Mouse (Mus musculus) intestine, postnatal 0 days (tissue): Measurements from ENCODE around the gene Tgm7. TPM values are rescaled to one million over a fixed set of nuclear protein-coding genes. Genes with fewer than 3 reads are reported as not detected.

Source experiments
- ATAC-seq: fragments of 200-750 bp; cut with Nextera tagmentation; 2 replicates; pipeline ENCODE4 v1.8.0; 2017; ENCODE audit warnings: mild to moderate bottlenecking, moderate TSS enrichment, moderate library complexity
- H3K27ac ChIP-seq: fragments of 300-500 bp; sonication (generic); 2 replicates; pipeline ENCODE4 v1.5.1; 2014; ENCODE audit warnings: mild to moderate bottlenecking, low read depth, low read length, moderate library complexity
- H3K27me3 ChIP-seq: fragments of 300-500 bp; sonication (generic); replicated peaks from 2 replicates; pipeline ENCODE4 v1.6.1; 2014; ENCODE audit warnings: low read length, mixed read lengths; ENCODE audit not compliant: control insufficient read depth, insufficient read depth
- H3K36me3 ChIP-seq: fragments of 300-500 bp; sonication (generic); 2 replicates; pipeline ENCODE4 v1.6.1; 2014; ENCODE audit warnings: mild to moderate bottlenecking, moderate library complexity; ENCODE audit not compliant: control insufficient read depth, insufficient read depth
- H3K4me1 ChIP-seq: fragments of 300-500 bp; sonication (generic); replicated peaks from 2 replicates; pipeline ENCODE4 v1.6.1; 2014; ENCODE audit warnings: antibody characterized with exemption, low read length, mixed read lengths; ENCODE audit not compliant: control insufficient read depth, insufficient read depth
- H3K4me2 ChIP-seq: fragments of 300-500 bp; sonication (generic); replicated peaks from 2 replicates; pipeline ENCODE4 v1.6.1; 2014; ENCODE audit warnings: low read depth, mild to moderate bottlenecking, moderate library complexity
- H3K4me3 ChIP-seq: fragments of 300-500 bp; sonication (generic); 2 replicates; pipeline ENCODE4 v1.5.1; 2014; ENCODE audit warnings: low read depth, low read length
- H3K9ac ChIP-seq: fragments of 300-500 bp; sonication (generic); 2 replicates; pipeline ENCODE4 v1.6.1; 2014; ENCODE audit warnings: mild to moderate bottlenecking, low read depth, low read length
- H3K9me3 ChIP-seq: fragments of 300-500 bp; sonication (generic); 2 replicates; pipeline ENCODE4 v1.6.1; 2016; ENCODE audit warnings: mixed run types; ENCODE audit not compliant: control insufficient read depth
- CTCF ChIP-seq: sonication (generic); IDR thresholded peaks from 2 replicates; pipeline ENCODE4 v1.5.1; 2016; ENCODE audit warnings: low read depth, mild to moderate bottlenecking, control low read depth, antibody characterized with exemption, moderate library complexity
- WGBS: fragments of 180-500 bp; shearing (Covaris S2); extraction: QIAGEN DNeasy Blood & Tissue Kit; methylation state at CpG from one replicate; pipeline ENCODE4 v1.1.7; 2014; 5-methylcytosine and 5-hydroxymethylcytosine counted together
- polyA plus RNA-seq: library from polyadenylated mRNA; unstranded; fragments of >200 nt; fragmentation: Nextera tagmentation; extraction: Ambion mirVana; gene quantifications from 2 replicates; pipeline ENCODE4 v1.2.1, GENCODE M21; 2015

The Tgm7 gene
- polyA plus RNA-seq, result not detected in 2 replicates

GRCm38 (mm10) chr2:121109695-121110094 lies at the start of gene Tgm7:
Tgm7 (minus strand) TSS chr2:121109795.
- no peak for TF ChIP-seq CTCF
- Histone ChIP-seq H3K9ac (no peak within 1 kb of the TSS), H3K27me3 (no peaks in the 10 kb centered on the region), H3K4me1 (no peaks in the 10 kb centered on the region), H3K4me2 (no peak within 1 kb of the TSS), H3K9me3 (no peaks in the 10 kb centered on the region), H3K27ac (no peak within 1 kb of the TSS), H3K36me3 (no peaks in the 10 kb centered on the region), H3K4me3 (no peak within 1 kb of the TSS)
- WGBS, result 88% methylated on average over 4 of the region's 4 CpGs
- ATAC-seq, result no peak

DNA sequence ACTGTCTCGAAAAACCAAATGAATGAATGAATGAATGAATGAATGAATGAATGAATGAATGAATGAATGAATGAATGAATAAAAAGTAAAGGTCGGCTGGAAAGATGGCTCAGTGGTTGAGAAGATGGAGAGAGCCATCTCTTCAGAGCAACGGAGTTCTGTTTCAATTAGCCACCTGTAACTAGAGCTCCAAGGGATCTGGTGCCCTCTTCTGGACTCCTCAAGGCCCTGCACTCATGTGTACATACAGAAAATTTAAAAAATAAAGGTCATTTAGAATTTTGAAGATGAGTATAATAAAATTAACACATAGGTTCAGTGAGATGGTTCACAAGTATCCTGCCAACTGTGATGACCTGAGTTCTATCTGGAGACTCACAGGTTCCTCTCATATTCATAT lies 43.5 kb upstream of the Tgm7 start:
- Histone ChIP-seq H3K4me1 (no peaks in the 10 kb centered on the region), H3K36me3 (peaks cover 26% of the 10 kb centered on the region), H3K9ac (no peak overlapping the region), H3K27me3 (no peaks in the 10 kb centered on the region), H3K4me2 (no peak overlapping the region), H3K4me3 (no peak overlapping the region), H3K27ac (no peak overlapping the region), H3K9me3 (no peaks in the 10 kb centered on the region)
- ATAC-seq, result no peak
- WGBS, result 88% methylated on average over 3 of the region's 3 CpGs
- TF ChIP-seq CTCF, result peak; percentile 43

DNA sequence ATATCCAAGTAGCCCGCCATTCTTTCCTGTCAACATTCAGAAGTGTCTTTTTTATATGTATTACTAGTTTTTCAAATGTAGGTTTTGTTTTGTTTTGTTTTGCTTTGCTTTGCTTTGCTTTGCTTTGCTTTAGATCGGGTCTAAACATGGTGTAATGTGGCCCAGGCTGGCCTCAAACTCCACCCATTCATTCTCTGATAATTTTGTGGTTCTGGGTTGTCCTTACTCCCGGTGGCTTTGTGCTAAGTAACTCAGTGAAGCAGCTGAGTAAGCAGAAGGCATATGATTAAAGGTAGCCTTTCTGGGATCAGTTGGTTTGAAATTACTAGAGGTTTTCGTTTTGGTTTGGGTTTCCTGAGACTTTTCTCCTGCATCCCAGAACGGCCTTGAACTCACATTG lies 40.1 kb upstream of the Tgm7 start:
- TF ChIP-seq CTCF, result no peak
- H3K4me2 ChIP-seq, result no peak overlapping the region
- H3K27ac ChIP-seq, result no peak overlapping the region
- H3K4me1 ChIP-seq, result no peaks in the 10 kb centered on the region
- H3K9ac ChIP-seq, result no peak overlapping the region
- no peaks in the 10 kb centered on the region for H3K9me3 ChIP-seq
- no peak for ATAC-seq
- WGBS, result 86% methylated on average over 5 of the region's 5 CpGs
- no peak overlapping the region for H3K4me3 ChIP-seq
- peaks cover 40% of the 10 kb centered on the region for H3K36me3 ChIP-seq
- no peaks in the 10 kb centered on the region for H3K27me3 ChIP-seq

GRCm38 (mm10) chr2:121142415-121142814 lies 32.8 kb upstream of the Tgm7 start:
- Histone ChIP-seq H3K9ac (no peak overlapping the region), H3K27ac (no peak overlapping the region), H3K4me1 (no peaks in the 10 kb centered on the region), H3K27me3 (no peaks in the 10 kb centered on the region), H3K4me3 (no peak overlapping the region), H3K36me3 (peaks cover 16% of the 10 kb centered on the region; the same call in 1 of the 2 replicates), H3K9me3 (no peaks in the 10 kb centered on the region), H3K4me2 (no peak overlapping the region)
- no peak for TF ChIP-seq CTCF
- ATAC-seq, result no peak
- 72% methylated on average over 2 of the region's 2 CpGs for WGBS

DNA sequence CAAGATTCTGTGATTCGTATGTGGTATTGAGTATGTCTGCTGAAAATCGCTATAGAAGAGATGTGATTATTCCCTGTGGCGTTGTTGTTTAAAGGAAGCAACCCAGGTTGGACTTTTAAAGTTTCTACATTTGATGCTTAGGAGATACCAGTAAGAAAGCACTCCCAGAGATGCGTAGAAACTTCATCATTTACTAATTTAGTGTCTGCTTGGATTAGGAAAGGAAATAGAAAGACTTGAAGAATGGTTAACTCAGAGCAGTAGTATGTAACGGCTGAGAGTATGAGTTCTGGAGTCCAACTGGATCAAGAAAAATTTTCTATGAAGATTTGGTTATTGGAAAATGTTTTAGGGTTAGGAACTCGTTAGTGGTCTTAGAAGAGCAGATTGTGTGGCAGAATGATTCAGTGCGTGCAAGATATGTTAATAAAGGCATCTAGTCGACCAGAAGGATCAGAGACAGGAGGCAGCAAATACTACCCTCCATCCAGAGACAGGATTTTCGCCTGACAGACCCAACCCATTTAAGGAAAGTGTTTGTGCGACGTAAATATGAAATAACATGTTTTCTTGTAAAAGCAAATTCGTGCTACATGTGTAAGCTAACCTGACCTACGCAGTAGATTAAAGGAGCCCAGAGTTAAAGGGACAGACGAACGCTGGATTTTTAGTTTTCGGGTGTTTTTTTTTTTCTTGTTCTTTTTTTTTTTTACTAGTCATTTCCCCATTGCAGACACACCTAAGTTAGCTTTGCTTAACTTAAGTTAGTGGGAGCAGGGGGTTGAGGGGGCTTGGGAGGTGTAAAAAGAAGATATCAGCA lies 31.8 kb upstream of the Tgm7 start:
- peaks cover 8% of the 10 kb centered on the region; the same call in 1 of the 2 replicates for H3K36me3 ChIP-seq
- no peak for ATAC-seq
- H3K27ac ChIP-seq, result no peak overlapping the region
- H3K4me1 ChIP-seq, result no peaks in the 10 kb centered on the region
- H3K27me3 ChIP-seq, result no peaks in the 10 kb centered on the region
- H3K4me2 ChIP-seq, result peak overlapping the region; percentile 94
- no peaks in the 10 kb centered on the region for H3K9me3 ChIP-seq
- 71% methylated on average over 16 of the region's 16 CpGs for WGBS
- no peak for TF ChIP-seq CTCF
- H3K4me3 ChIP-seq, result peak overlapping the region; percentile 81
- peak overlapping the region; percentile 86 for H3K9ac ChIP-seq

- Histone ChIP-seq H3K9ac (peak within 1 kb of the TSS; percentile 86), H3K27me3 (no peaks in the 10 kb centered on the region), H3K4me3 (peak within 1 kb of the TSS; percentile 81), H3K27ac (peak within 1 kb of the TSS; percentile 95), H3K4me1 (no peaks in the 10 kb centered on the region), H3K4me2 (peak within 1 kb of the TSS; percentile 94), H3K9me3 (no peaks in the 10 kb centered on the region), H3K36me3 (peaks cover 7% of the 10 kb centered on the region; the same call in 1 of the 2 replicates)
- ATAC-seq, result peak; percentile 93
- TF ChIP-seq CTCF, result no peak; the same call in 1 of the 2 replicates
- under 1% methylated on average over 87 of the region's 87 CpGs for WGBS
Measured at GRCm38 (mm10) chr2:121140018-121140882, 30.7 kb upstream of the Tgm7 start, which contains the start of the genes Adal and Lcmt2. Adal (plus strand) TSS chr2:121140428. Lcmt2 (minus strand) TSS chr2:121140653.
